Mouse (Mus musculus): ENCODE measurements around the gene Arl5a.

DNA sequence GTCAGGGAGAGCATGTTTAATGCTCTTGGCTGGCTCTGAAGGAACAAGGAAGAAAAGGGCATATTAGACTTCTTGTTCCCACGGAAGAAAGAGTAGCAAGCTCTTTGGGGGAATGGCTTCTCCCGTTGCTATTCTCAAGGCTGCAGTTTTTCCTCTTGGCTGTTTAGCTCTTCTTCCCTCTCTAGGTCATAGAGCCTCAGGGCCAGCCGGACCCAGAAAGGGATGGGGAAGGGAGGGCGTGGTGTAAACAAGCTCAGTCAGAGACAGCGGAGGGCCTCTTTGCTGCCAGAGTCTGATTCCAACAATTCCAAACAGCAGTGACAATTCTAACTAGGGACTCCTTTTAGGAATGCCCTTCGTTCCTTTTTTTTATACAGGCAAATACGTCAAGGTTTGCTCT, 38.7 kb downstream of the Arl5a start:
- TF ChIP-seq GATA1 (IDR thresholded peaks at IDR 0.05; ENCODE audit: low read length) (no peak), TAL1 (IDR thresholded peaks at IDR 0.05; ENCODE audit: low read length) (no peak)

Data from erythroblast, embryonic 14.5 days (primary cell).